Mouse (Mus musculus) myocyte (in vitro differentiated cells): ENCODE results near the gene Nde1. TPM values are rescaled to one million over a fixed set of nuclear protein-coding genes. Genes with fewer than 3 reads are reported as not detected.

Source experiments
- H3K27me3 ChIP-seq: one replicate; pipeline ENCODE4 v1.6.1; 2011; ENCODE audit not compliant: control insufficient read depth, insufficient read depth, insufficient read length
- H3K36me3 ChIP-seq: one replicate; pipeline ENCODE4 v1.6.1; 2011; ENCODE audit not compliant: control insufficient read depth, insufficient read depth
- H3K4me2 ChIP-seq: one replicate; pipeline ENCODE4 v1.6.1; 2011; ENCODE audit warnings: low read depth, control low read depth
- H3K4me3 ChIP-seq: one replicate; pipeline ENCODE4 v1.5.1; 2011; ENCODE audit warnings: mild to moderate bottlenecking, control low read depth, moderate library complexity
- H3K79me2 ChIP-seq: one replicate; pipeline ENCODE4 v1.6.1; 2011; ENCODE audit not compliant: control insufficient read depth, insufficient read depth
- H3ac ChIP-seq: one replicate; pipeline ENCODE4 v1.6.1; 2011; ENCODE audit not compliant: control insufficient read depth, insufficient read length
- CEBPB ChIP-seq: IDR thresholded peaks from 2 replicates; pipeline ENCODE4 v1.6.1; 2011; ENCODE audit warnings: mild to moderate bottlenecking, moderate library complexity; ENCODE audit not compliant: poor library complexity, insufficient read depth, severe bottlenecking
- E2F4 ChIP-seq: IDR thresholded peaks from one replicate; pipeline ENCODE4 v1.6.1; 2011; ENCODE audit warnings: mild to moderate bottlenecking, control low read depth, moderate library complexity; ENCODE audit not compliant: insufficient read depth
- MAX ChIP-seq: IDR thresholded peaks from one replicate; pipeline ENCODE4 v1.6.1; 2011; ENCODE audit warnings: low read depth, mild to moderate bottlenecking, control low read depth
- MYOD1 ChIP-seq, 3 experiments: IDR thresholded peaks; one replicate each; pipeline ENCODE4 v1.6.1; 2011; ENCODE audit warnings: control low read depth in 2 of 3, low read depth in 2 of 3, mild to moderate bottlenecking in 2 of 3, moderate library complexity in 1 of 3; ENCODE audit not compliant: insufficient read length in 2 of 3, control insufficient read depth in 1 of 3
- MYOG ChIP-seq, 3 experiments: IDR thresholded peaks; one replicate each; pipeline ENCODE4 v1.6.1; 2011; ENCODE audit warnings: control low read depth in 2 of 3, low read depth in 2 of 3, mild to moderate bottlenecking in 2 of 3; ENCODE audit not compliant: insufficient read length in 2 of 3, control insufficient read depth in 1 of 3, insufficient read depth in 1 of 3
- POLR2A ChIP-seq: IDR thresholded peaks from one replicate; pipeline ENCODE4 v1.6.1; 2011; ENCODE audit warnings: low read depth, mild to moderate bottlenecking, control low read depth, moderate library complexity; ENCODE audit not compliant: insufficient read length
- POLR2AphosphoS2 ChIP-seq: IDR thresholded peaks from one replicate; pipeline ENCODE4 v1.6.1; 2011; ENCODE audit warnings: low read depth, control low read depth; ENCODE audit not compliant: insufficient read length
- REST ChIP-seq: IDR thresholded peaks from one replicate; pipeline ENCODE4 v1.6.1; 2011; ENCODE audit warnings: mild to moderate bottlenecking, control low read depth, moderate library complexity; ENCODE audit not compliant: insufficient read depth, insufficient read length
- SRF ChIP-seq: IDR thresholded peaks from one replicate; pipeline ENCODE4 v1.6.1; 2011; ENCODE audit warnings: low read depth; ENCODE audit not compliant: control insufficient read depth, insufficient read length
- TCF12 ChIP-seq: IDR thresholded peaks from one replicate; pipeline ENCODE4 v1.6.1; 2011; ENCODE audit warnings: mild to moderate bottlenecking, control low read depth; ENCODE audit not compliant: poor library complexity, insufficient read depth, severe bottlenecking
- TCF3 ChIP-seq: IDR thresholded peaks from one replicate; pipeline ENCODE4 v1.6.1; 2011; ENCODE audit warnings: low read depth, control low read depth; ENCODE audit not compliant: insufficient read length
- USF1 ChIP-seq: IDR thresholded peaks from one replicate; pipeline ENCODE4 v1.6.1; 2011; ENCODE audit warnings: low read depth, mild to moderate bottlenecking, control low read depth, moderate library complexity
- polyA plus RNA-seq: library from polyadenylated mRNA; unstranded; fragments of >200 nt; fragmentation: generic; extraction: Trizol; gene quantifications from one replicate; pipeline ENCODE4 v1.2.1, GENCODE M21; 2012; ENCODE audit warnings: missing spikeins

Gene Nde1
- polyA plus RNA-seq, 1 experiment: 36.4 TPM

GRCm38 (mm10) chr16:14178041-14178440 lies 15.0 kb downstream of the Nde1 start:
- Histone ChIP-seq H3K4me2 (no peak overlapping the region), H3ac (no peak overlapping the region), H3K4me3 (no peak overlapping the region), H3K79me2 (no peaks in the 10 kb centered on the region), H3K36me3 (peaks cover 42% of the 10 kb centered on the region), H3K27me3 (no peaks in the 10 kb centered on the region)
- no peak for TF ChIP-seq REST
- TF ChIP-seq SRF: no peak
- no peak for TF ChIP-seq E2F4
- no peak for TF ChIP-seq CEBPB
- TF ChIP-seq USF1: no peak
- no peak for TF ChIP-seq MAX
- no peak for TF ChIP-seq TCF12
- no peak for TF ChIP-seq MYOD1 (IDR thresholded peaks at IDR 0.05; ENCODE audit: control insufficient read depth in 1 of 3, insufficient read length in 2 of 3, low read depth in 2 of 3)
- TF ChIP-seq MYOG (IDR thresholded peaks at IDR 0.05; ENCODE audit: control insufficient read depth in 1 of 3, insufficient read depth in 1 of 3, insufficient read length in 2 of 3, low read depth in 2 of 3): no peak
- no peak for TF ChIP-seq TCF3
- no peak for TF ChIP-seq POLR2AphosphoS2
- TF ChIP-seq POLR2A: no peak

GRCm38 (mm10) chr16:14180163-14180733 lies 17.2 kb downstream of the Nde1 start:
- Histone ChIP-seq H3K4me3 (no peak overlapping the region), H3K4me2 (no peak overlapping the region), H3K79me2 (no peaks in the 10 kb centered on the region), H3K27me3 (no peaks in the 10 kb centered on the region), H3K36me3 (peaks cover 33% of the 10 kb centered on the region), H3ac (no peak overlapping the region)
- TF ChIP-seq POLR2A (no peak), CEBPB (no peak), TCF3 (no peak), USF1 (no peak), SRF (no peak), POLR2AphosphoS2 (no peak), REST (no peak), TCF12 (no peak), MAX (no peak), MYOD1 (IDR thresholded peaks at IDR 0.05; ENCODE audit: control insufficient read depth in 1 of 3, insufficient read length in 2 of 3, low read depth in 2 of 3) (no peak)

GRCm38 (mm10) chr16:14182360-14182759 lies 19.3 kb downstream of the Nde1 start:
- TF ChIP-seq POLR2A (no peak), E2F4 (no peak), SRF (no peak), MAX (no peak), TCF12 (no peak), TCF3 (no peak), USF1 (no peak), REST (no peak), POLR2AphosphoS2 (no peak), CEBPB (no peak), MYOD1 (IDR thresholded peaks at IDR 0.05; ENCODE audit: control insufficient read depth in 1 of 3, insufficient read length in 2 of 3, low read depth in 2 of 3) (no peak), MYOG (IDR thresholded peaks at IDR 0.05; ENCODE audit: control insufficient read depth in 1 of 3, insufficient read depth in 1 of 3, insufficient read length in 2 of 3, low read depth in 2 of 3) (no peak)
- no peaks in the 10 kb centered on the region for H3K27me3 ChIP-seq
- H3K4me3 ChIP-seq: no peak overlapping the region
- no peaks in the 10 kb centered on the region for H3K79me2 ChIP-seq
- no peak overlapping the region for H3ac ChIP-seq
- peaks cover 37% of the 10 kb centered on the region for H3K36me3 ChIP-seq
- H3K4me2 ChIP-seq: no peak overlapping the region

- Histone ChIP-seq H3K4me2 (no peak overlapping the region), H3K4me3 (no peak overlapping the region), H3K79me2 (no peaks in the 10 kb centered on the region), H3ac (no peak overlapping the region), H3K27me3 (no peaks in the 10 kb centered on the region), H3K36me3 (peaks cover 46% of the 10 kb centered on the region)
- no peak for TF ChIP-seq MYOD1 (IDR thresholded peaks at IDR 0.05; ENCODE audit: control insufficient read depth in 1 of 3, insufficient read length in 2 of 3, low read depth in 2 of 3)
- TF ChIP-seq SRF: no peak
- TF ChIP-seq MAX: no peak
- no peak for TF ChIP-seq CEBPB
- no peak for TF ChIP-seq REST
- no peak for TF ChIP-seq MYOG (IDR thresholded peaks at IDR 0.05; ENCODE audit: control insufficient read depth in 1 of 3, insufficient read depth in 1 of 3, insufficient read length in 2 of 3, low read depth in 2 of 3)
- no peak for TF ChIP-seq POLR2A
- TF ChIP-seq USF1: no peak
- TF ChIP-seq TCF12: no peak
- TF ChIP-seq POLR2AphosphoS2: no peak
- no peak for TF ChIP-seq E2F4
- TF ChIP-seq TCF3: no peak
These were observed 20.8 kb downstream of the Nde1 start for GRCm38 (mm10) chr16:14183856-14184255.

- Histone ChIP-seq H3K4me3 (no peak overlapping the region), H3K79me2 (no peaks in the 10 kb centered on the region), H3K4me2 (no peak overlapping the region), H3ac (no peak overlapping the region), H3K27me3 (no peaks in the 10 kb centered on the region), H3K36me3 (peaks cover 38% of the 10 kb centered on the region)
- TF ChIP-seq E2F4 (no peak), MYOG (IDR thresholded peaks at IDR 0.05; ENCODE audit: control insufficient read depth in 1 of 3, insufficient read depth in 1 of 3, insufficient read length in 2 of 3, low read depth in 2 of 3) (no peak), USF1 (no peak), TCF12 (no peak), POLR2A (no peak), TCF3 (no peak), POLR2AphosphoS2 (no peak), CEBPB (no peak), REST (no peak), MYOD1 (IDR thresholded peaks at IDR 0.05; ENCODE audit: control insufficient read depth in 1 of 3, insufficient read length in 2 of 3, low read depth in 2 of 3) (no peak)
These were observed 22.4 kb downstream of the Nde1 start for GRCm38 (mm10) chr16:14185516-14185915.
